Mouse (Mus musculus): ENCODE results near the gene Ddx23.
A peak's percentile ranks its signal among the peaks of the same experiment; 100 is the strongest.

The Ddx23 gene

GRCm38 (mm10) chr15:98632921-98633320 is 29.8 kb downstream of the Ddx23 start:
- DNase-seq (ENCODE audit: inconsistent ontology term): no peak

GRCm38 (mm10) chr15:98632107-98632744 is 30.5 kb downstream of the Ddx23 start:
- DNase-seq (ENCODE audit: inconsistent ontology term): peak; percentile 79

- peak; percentile 68 for DNase-seq (ENCODE audit: inconsistent ontology term)
Measured at GRCm38 (mm10) chr15:98631493-98631892, 31.2 kb downstream of the Ddx23 start.

- DNase-seq (ENCODE audit: inconsistent ontology term): no peak
Measured at GRCm38 (mm10) chr15:98630540-98630939, 32.2 kb downstream of the Ddx23 start, which contains the start of gene Cacnb3. Gene Cacnb3 (plus strand): TSS chr15:98630840.

GRCm38 (mm10) chr15:98629464-98629863 is 33.2 kb downstream of the Ddx23 start:
- DNase-seq (ENCODE audit: inconsistent ontology term): no peak

GRCm38 (mm10) chr15:98628589-98629254 is 34.0 kb downstream of the Ddx23 start:
- DNase-seq (ENCODE audit: inconsistent ontology term): peak; percentile 25

GRCm38 (mm10) chr15:98626487-98627212 is 36.0 kb downstream of the Ddx23 start:
- peak; percentile 10 for DNase-seq (ENCODE audit: inconsistent ontology term)

GRCm38 (mm10) chr15:98626078-98626477 is 36.6 kb downstream of the Ddx23 start:
- peak; percentile 31 for DNase-seq (ENCODE audit: inconsistent ontology term)

- DNase-seq (ENCODE audit: inconsistent ontology term): no peak
Measured at GRCm38 (mm10) chr15:98623361-98623821, 39.3 kb downstream of the Ddx23 start.

- DNase-seq (ENCODE audit: inconsistent ontology term): no peak
Measured at GRCm38 (mm10) chr15:98622721-98623120, 40.0 kb downstream of the Ddx23 start.

- DNase-seq (ENCODE audit: inconsistent ontology term): no peak
Measured at GRCm38 (mm10) chr15:98622199-98622598, 40.5 kb downstream of the Ddx23 start.

GRCm38 (mm10) chr15:98617176-98617537 is 45.5 kb downstream of the Ddx23 start:
- DNase-seq (ENCODE audit: inconsistent ontology term): peak; percentile 69

GRCm38 (mm10) chr15:98616362-98617175 is 46.1 kb downstream of the Ddx23 start:
- DNase-seq (ENCODE audit: inconsistent ontology term): peak; percentile 20

GRCm38 (mm10) chr15:98615751-98616150 is 46.9 kb downstream of the Ddx23 start:
- DNase-seq (ENCODE audit: inconsistent ontology term): no peak

- no peak for DNase-seq (ENCODE audit: inconsistent ontology term)
Measured at GRCm38 (mm10) chr15:98614971-98615370, 47.7 kb downstream of the Ddx23 start.

GRCm38 (mm10) chr15:98614551-98614950 is 48.1 kb downstream of the Ddx23 start:
- no peak for DNase-seq (ENCODE audit: inconsistent ontology term)

GRCm38 (mm10) chr15:98612229-98612628 is 50.5 kb downstream of the Ddx23 start:
- no peak for DNase-seq (ENCODE audit: inconsistent ontology term)

- no peak for DNase-seq (ENCODE audit: inconsistent ontology term)
Measured at GRCm38 (mm10) chr15:98610131-98610633, 52.5 kb downstream of the Ddx23 start.

- DNase-seq (ENCODE audit: inconsistent ontology term): peak; percentile 87
Measured at GRCm38 (mm10) chr15:98609331-98610130, 53.2 kb downstream of the Ddx23 start, which contains the start of gene Adcy6. Gene Adcy6 (minus strand): TSS chr15:98610076.

- no peak for DNase-seq (ENCODE audit: inconsistent ontology term)
Measured at GRCm38 (mm10) chr15:98608784-98609250, 53.9 kb downstream of the Ddx23 start.

Measured in Muller cell, postnatal 12 days (primary cell).